Mouse (Mus musculus): ENCODE measurements around the gene Oxsr1. TPM values are rescaled to one million over a fixed set of nuclear protein-coding genes. Genes with fewer than 3 reads are reported as not detected.

Oxsr1 gene
- polyA plus RNA-seq, 1 experiment: 13.5 TPM

DNA sequence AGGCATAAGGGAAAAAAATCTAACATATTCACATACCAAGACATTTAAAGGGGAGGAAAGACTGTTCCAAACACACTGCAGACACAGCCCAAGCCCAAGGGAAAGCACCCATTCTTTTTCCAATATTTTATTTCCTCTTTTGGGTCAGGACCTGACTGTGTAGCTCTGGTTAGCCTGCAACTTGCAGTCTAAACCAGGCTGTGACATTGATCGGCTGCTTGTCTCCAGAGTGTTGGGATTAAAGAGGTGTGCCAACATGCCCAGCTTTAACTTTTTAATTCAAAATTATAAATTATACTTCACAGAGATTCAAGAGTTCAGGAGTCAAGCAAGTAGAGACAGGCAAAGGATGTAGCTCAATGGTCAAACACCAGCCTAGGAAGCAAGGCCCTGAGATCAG, 67.1 kb downstream of the Oxsr1 start:
- no peak overlapping the region for H3K4me2 ChIP-seq (ENCODE audit: low read depth)
- peaks cover 52% of the 10 kb centered on the region for H3K36me3 ChIP-seq (ENCODE audit: control insufficient read depth, insufficient read depth)
- no peak overlapping the region for H3ac ChIP-seq (ENCODE audit: control insufficient read depth, insufficient read length)
- H3K27me3 ChIP-seq (ENCODE audit: control insufficient read depth, insufficient read depth, insufficient read length): no peaks in the 10 kb centered on the region
- TF ChIP-seq CEBPB (IDR thresholded peaks at IDR 0.05; ENCODE audit: insufficient read depth, poor library complexity, severe bottlenecking) (no peak), USF1 (IDR thresholded peaks at IDR 0.05; ENCODE audit: low read depth) (no peak), TCF3 (IDR thresholded peaks at IDR 0.05; ENCODE audit: insufficient read length, low read depth) (no peak), MYOD1 (IDR thresholded peaks at IDR 0.05; ENCODE audit: control insufficient read depth in 1 of 3, insufficient read length in 2 of 3, low read depth in 2 of 3) (no peak), E2F4 (IDR thresholded peaks at IDR 0.05; ENCODE audit: insufficient read depth) (no peak), MAX (IDR thresholded peaks at IDR 0.05; ENCODE audit: low read depth) (no peak), MYOG (IDR thresholded peaks at IDR 0.05; ENCODE audit: control insufficient read depth in 1 of 3, insufficient read depth in 1 of 3, insufficient read length in 2 of 3, low read depth in 2 of 3) (no peak)
- H3K79me2 ChIP-seq (ENCODE audit: control insufficient read depth, insufficient read depth): no peaks in the 10 kb centered on the region
- H3K4me3 ChIP-seq: no peak overlapping the region

DNA sequence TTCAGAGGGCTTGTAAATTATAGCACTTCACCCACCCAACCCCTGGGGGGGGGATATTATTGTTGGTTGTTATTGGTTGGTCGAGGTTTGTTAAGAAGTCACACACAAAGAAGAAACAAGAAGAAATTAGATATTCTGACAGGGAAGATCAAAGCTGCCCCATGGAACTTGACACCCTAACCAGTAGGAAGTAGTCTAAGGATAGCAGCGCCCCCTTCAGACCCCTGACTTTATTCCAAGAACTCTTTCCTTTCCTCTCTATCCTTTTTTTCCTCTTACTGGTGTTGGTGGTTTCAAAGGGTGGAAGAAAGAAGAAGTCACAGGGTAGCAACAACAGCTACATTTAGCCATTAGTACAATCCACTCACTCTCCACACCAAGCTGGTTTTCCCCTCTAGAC, 68.0 kb downstream of the Oxsr1 start:
- H3ac ChIP-seq (ENCODE audit: control insufficient read depth, insufficient read length): no peak overlapping the region
- TF ChIP-seq POLR2AphosphoS2 (IDR thresholded peaks at IDR 0.05; ENCODE audit: insufficient read length, low read depth) (no peak), MYOD1 (IDR thresholded peaks at IDR 0.05; ENCODE audit: control insufficient read depth in 1 of 3, insufficient read length in 2 of 3, low read depth in 2 of 3) (no peak), REST (IDR thresholded peaks at IDR 0.05; ENCODE audit: insufficient read depth, insufficient read length) (no peak), SRF (IDR thresholded peaks at IDR 0.05; ENCODE audit: control insufficient read depth, insufficient read length, low read depth) (no peak), E2F4 (IDR thresholded peaks at IDR 0.05; ENCODE audit: insufficient read depth) (no peak), POLR2A (IDR thresholded peaks at IDR 0.05; ENCODE audit: insufficient read length, low read depth) (no peak), MYOG (IDR thresholded peaks at IDR 0.05; ENCODE audit: control insufficient read depth in 1 of 3, insufficient read depth in 1 of 3, insufficient read length in 2 of 3, low read depth in 2 of 3) (no peak), CEBPB (IDR thresholded peaks at IDR 0.05; ENCODE audit: insufficient read depth, poor library complexity, severe bottlenecking) (no peak), MAX (IDR thresholded peaks at IDR 0.05; ENCODE audit: low read depth) (no peak), TCF12 (IDR thresholded peaks at IDR 0.05; ENCODE audit: insufficient read depth, poor library complexity, severe bottlenecking) (no peak), USF1 (IDR thresholded peaks at IDR 0.05; ENCODE audit: low read depth) (no peak), TCF3 (IDR thresholded peaks at IDR 0.05; ENCODE audit: insufficient read length, low read depth) (no peak)
- H3K79me2 ChIP-seq (ENCODE audit: control insufficient read depth, insufficient read depth): no peaks in the 10 kb centered on the region
- no peak overlapping the region for H3K4me3 ChIP-seq
- no peaks in the 10 kb centered on the region for H3K27me3 ChIP-seq (ENCODE audit: control insufficient read depth, insufficient read depth, insufficient read length)
- H3K4me2 ChIP-seq (ENCODE audit: low read depth): no peak overlapping the region
- peaks cover 51% of the 10 kb centered on the region for H3K36me3 ChIP-seq (ENCODE audit: control insufficient read depth, insufficient read depth)

DNA sequence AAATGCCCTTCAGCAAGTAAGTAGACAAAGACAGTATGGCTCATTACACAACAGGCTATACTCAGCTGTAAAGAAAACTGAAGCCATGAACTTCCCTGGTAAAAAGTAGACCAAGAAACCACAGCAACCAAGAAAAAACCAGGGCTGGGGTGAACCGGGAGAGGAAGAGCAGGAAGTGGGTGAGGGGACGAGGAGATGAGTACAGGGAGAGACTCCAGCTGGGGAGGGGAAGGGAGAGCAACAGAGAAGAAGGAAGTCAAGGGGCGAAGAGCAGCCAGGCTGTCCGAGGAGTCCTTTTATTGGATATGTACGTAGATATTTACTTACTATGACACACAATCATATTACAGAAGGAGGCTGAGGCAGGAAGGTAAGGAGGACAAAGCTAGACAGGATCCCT, 74.2 kb downstream of the Oxsr1 start:
- TF ChIP-seq TCF12 (IDR thresholded peaks at IDR 0.05; ENCODE audit: insufficient read depth, poor library complexity, severe bottlenecking) (no peak), USF1 (IDR thresholded peaks at IDR 0.05; ENCODE audit: low read depth) (no peak), POLR2AphosphoS2 (IDR thresholded peaks at IDR 0.05; ENCODE audit: insufficient read length, low read depth) (no peak), MAX (IDR thresholded peaks at IDR 0.05; ENCODE audit: low read depth) (no peak), TCF3 (IDR thresholded peaks at IDR 0.05; ENCODE audit: insufficient read length, low read depth) (no peak), POLR2A (IDR thresholded peaks at IDR 0.05; ENCODE audit: insufficient read length, low read depth) (no peak), REST (IDR thresholded peaks at IDR 0.05; ENCODE audit: insufficient read depth, insufficient read length) (no peak), SRF (IDR thresholded peaks at IDR 0.05; ENCODE audit: control insufficient read depth, insufficient read length, low read depth) (no peak), CEBPB (IDR thresholded peaks at IDR 0.05; ENCODE audit: insufficient read depth, poor library complexity, severe bottlenecking) (no peak), MYOG (IDR thresholded peaks at IDR 0.05; ENCODE audit: control insufficient read depth in 1 of 3, insufficient read depth in 1 of 3, insufficient read length in 2 of 3, low read depth in 2 of 3) (no peak), MYOD1 (IDR thresholded peaks at IDR 0.05; ENCODE audit: control insufficient read depth in 1 of 3, insufficient read length in 2 of 3, low read depth in 2 of 3) (no peak), E2F4 (IDR thresholded peaks at IDR 0.05; ENCODE audit: insufficient read depth) (no peak)
- H3K27me3 ChIP-seq (ENCODE audit: control insufficient read depth, insufficient read depth, insufficient read length): no peaks in the 10 kb centered on the region
- H3K36me3 ChIP-seq (ENCODE audit: control insufficient read depth, insufficient read depth): peaks cover 46% of the 10 kb centered on the region
- no peaks in the 10 kb centered on the region for H3K79me2 ChIP-seq (ENCODE audit: control insufficient read depth, insufficient read depth)
- no peak overlapping the region for H3ac ChIP-seq (ENCODE audit: control insufficient read depth, insufficient read length)
- H3K4me3 ChIP-seq: no peak overlapping the region
- no peak overlapping the region for H3K4me2 ChIP-seq (ENCODE audit: low read depth)

DNA sequence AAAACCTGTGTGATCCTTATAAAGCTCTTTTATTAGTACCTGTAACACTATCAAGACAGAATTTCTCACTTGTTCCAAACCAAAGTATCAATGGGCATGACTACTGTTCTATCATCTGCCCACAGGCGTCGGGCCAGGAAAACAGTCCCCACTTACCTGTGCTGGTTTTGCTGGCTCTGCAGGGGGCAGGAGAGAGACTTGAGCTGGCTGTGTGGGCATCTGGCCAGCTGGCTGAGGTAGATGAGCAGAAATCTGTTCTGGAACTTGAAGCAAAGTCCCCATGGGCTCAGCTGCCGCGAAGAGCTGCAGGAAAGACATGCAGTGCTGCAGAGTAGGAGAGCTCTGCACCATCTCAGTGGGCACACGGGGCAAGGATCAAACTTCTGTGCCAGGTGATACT, 75.4 kb downstream of the Oxsr1 start:
- TF ChIP-seq MAX (IDR thresholded peaks at IDR 0.05; ENCODE audit: low read depth) (no peak), E2F4 (IDR thresholded peaks at IDR 0.05; ENCODE audit: insufficient read depth) (no peak), CEBPB (IDR thresholded peaks at IDR 0.05; ENCODE audit: insufficient read depth, poor library complexity, severe bottlenecking) (no peak), USF1 (IDR thresholded peaks at IDR 0.05; ENCODE audit: low read depth) (no peak), MYOD1 (IDR thresholded peaks at IDR 0.05; ENCODE audit: control insufficient read depth in 1 of 3, insufficient read length in 2 of 3, low read depth in 2 of 3) (no peak), POLR2AphosphoS2 (IDR thresholded peaks at IDR 0.05; ENCODE audit: insufficient read length, low read depth) (no peak), MYOG (IDR thresholded peaks at IDR 0.05; ENCODE audit: control insufficient read depth in 1 of 3, insufficient read depth in 1 of 3, insufficient read length in 2 of 3, low read depth in 2 of 3) (no peak), REST (IDR thresholded peaks at IDR 0.05; ENCODE audit: insufficient read depth, insufficient read length) (no peak)
- no peak overlapping the region for H3K4me2 ChIP-seq (ENCODE audit: low read depth)
- no peak overlapping the region for H3ac ChIP-seq (ENCODE audit: control insufficient read depth, insufficient read length)
- peaks cover 43% of the 10 kb centered on the region for H3K36me3 ChIP-seq (ENCODE audit: control insufficient read depth, insufficient read depth)
- no peaks in the 10 kb centered on the region for H3K79me2 ChIP-seq (ENCODE audit: control insufficient read depth, insufficient read depth)
- no peaks in the 10 kb centered on the region for H3K27me3 ChIP-seq (ENCODE audit: control insufficient read depth, insufficient read depth, insufficient read length)
- H3K4me3 ChIP-seq: no peak overlapping the region

DNA sequence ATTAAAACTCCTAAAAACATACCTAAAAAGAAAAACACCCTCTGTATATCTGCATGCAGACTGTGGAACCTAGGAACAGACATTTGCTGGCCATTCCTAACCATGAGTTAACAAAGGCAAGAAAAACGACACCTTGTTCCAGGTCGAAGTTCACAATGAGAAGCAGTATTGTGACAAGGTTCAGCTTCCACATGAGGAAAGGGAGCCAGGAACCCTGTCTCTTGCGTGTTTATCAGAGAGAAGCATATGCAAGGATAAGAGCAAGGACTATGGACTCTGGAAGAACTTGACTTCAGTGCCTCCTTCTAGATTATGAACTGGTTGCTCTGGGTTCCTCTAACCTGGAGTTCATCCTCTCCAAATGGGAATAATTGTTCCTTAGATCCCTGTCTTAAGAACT, 78.2 kb downstream of the Oxsr1 start:
- TF ChIP-seq TCF3 (IDR thresholded peaks at IDR 0.05; ENCODE audit: insufficient read length, low read depth): no peak
- TF ChIP-seq E2F4 (IDR thresholded peaks at IDR 0.05; ENCODE audit: insufficient read depth): no peak
- TF ChIP-seq REST (IDR thresholded peaks at IDR 0.05; ENCODE audit: insufficient read depth, insufficient read length): no peak
- no peak for TF ChIP-seq MAX (IDR thresholded peaks at IDR 0.05; ENCODE audit: low read depth)
- no peak for TF ChIP-seq TCF12 (IDR thresholded peaks at IDR 0.05; ENCODE audit: insufficient read depth, poor library complexity, severe bottlenecking)
- no peak for TF ChIP-seq MYOD1 (IDR thresholded peaks at IDR 0.05; ENCODE audit: control insufficient read depth in 1 of 3, insufficient read length in 2 of 3, low read depth in 2 of 3)
- no peak for TF ChIP-seq SRF (IDR thresholded peaks at IDR 0.05; ENCODE audit: control insufficient read depth, insufficient read length, low read depth)
- Histone ChIP-seq H3K36me3 (ENCODE audit: control insufficient read depth, insufficient read depth) (peaks cover 20% of the 10 kb centered on the region), H3K79me2 (ENCODE audit: control insufficient read depth, insufficient read depth) (no peaks in the 10 kb centered on the region), H3K4me3 (no peak overlapping the region), H3K4me2 (ENCODE audit: low read depth) (no peak overlapping the region), H3K27me3 (ENCODE audit: control insufficient read depth, insufficient read depth, insufficient read length) (no peaks in the 10 kb centered on the region), H3ac (ENCODE audit: control insufficient read depth, insufficient read length) (no peak overlapping the region)

Measured in myocyte (in vitro differentiated cells).